Mouse (Mus musculus): Measurements from ENCODE around the gene Trib2. TPM values are rescaled to one million over a fixed set of nuclear protein-coding genes. Genes with fewer than 3 reads are reported as not detected.

Trib2 gene
- total and polyA plus RNA-seq, 2 experiments: 0.81 to 2.2 TPM

- Histone ChIP-seq H3K4me1 (ENCODE audit: control insufficient read depth, insufficient read depth, low read length) (peaks cover 7% of the 10 kb centered on the region; the same call in 1 of the 2 replicates), H3K9ac (ENCODE audit: low read depth, low read length) (no peak overlapping the region), H3K27ac (replicated peaks; ENCODE audit: insufficient read depth, low read depth, low read length) (peak overlapping the region; percentile 18; the same call in 1 of the 2 replicates), H3K27me3 (ENCODE audit: control insufficient read depth, insufficient read depth, low read length) (no peaks in the 10 kb centered on the region), H3K36me3 (ENCODE audit: control insufficient read depth, insufficient read depth, low read length) (no peaks in the 10 kb centered on the region), H3K79me2 (ENCODE audit: control insufficient read depth, insufficient read depth, low read length) (no peaks in the 10 kb centered on the region), H3K4me3 (ENCODE audit: insufficient read depth, low read depth, low read length) (no peak overlapping the region)
- WGBS: 78% methylated on average over 9 of the region's 9 CpGs
- no peak for DNase-seq (ENCODE audit: extremely low read depth, low read depth, low spot score)
- no peak for TF ChIP-seq POLR2A (IDR thresholded peaks at IDR 0.05; ENCODE audit: extremely low read depth, insufficient read depth, low read length)
- TF ChIP-seq CTCF (IDR thresholded peaks at IDR 0.05; ENCODE audit: low read depth, low read length): no peak
Measured at GRCm38 (mm10) chr12:15800914-15801570, 15.7 kb downstream of the Trib2 start.

- Histone ChIP-seq H3K36me3 (ENCODE audit: control insufficient read depth, insufficient read depth, low read length) (no peaks in the 10 kb centered on the region), H3K27ac (replicated peaks; ENCODE audit: insufficient read depth, low read depth, low read length) (peak overlapping the region; percentile 18; the same call in 1 of the 2 replicates), H3K9ac (ENCODE audit: low read depth, low read length) (no peak overlapping the region), H3K4me1 (ENCODE audit: control insufficient read depth, insufficient read depth, low read length) (peaks cover 7% of the 10 kb centered on the region; the same call in 1 of the 2 replicates), H3K4me3 (ENCODE audit: insufficient read depth, low read depth, low read length) (no peak overlapping the region), H3K27me3 (ENCODE audit: control insufficient read depth, insufficient read depth, low read length) (no peaks in the 10 kb centered on the region), H3K79me2 (ENCODE audit: control insufficient read depth, insufficient read depth, low read length) (no peaks in the 10 kb centered on the region)
- peak; percentile 21 for DNase-seq (ENCODE audit: extremely low read depth, low read depth, low spot score)
- WGBS: 70% methylated on average over 4 of the region's 4 CpGs
- TF ChIP-seq POLR2A (IDR thresholded peaks at IDR 0.05; ENCODE audit: extremely low read depth, insufficient read depth, low read length): no peak
- TF ChIP-seq CTCF (IDR thresholded peaks at IDR 0.05; ENCODE audit: low read depth, low read length): no peak
Measured at GRCm38 (mm10) chr12:15800196-15800913, 16.4 kb downstream of the Trib2 start.

GRCm38 (mm10) chr12:15798019-15798418 lies 18.7 kb downstream of the Trib2 start:
- 56% methylated on average over 7 of the region's 7 CpGs for WGBS
- no peaks in the 10 kb centered on the region for H3K79me2 ChIP-seq (ENCODE audit: control insufficient read depth, insufficient read depth, low read length)
- TF ChIP-seq POLR2A (IDR thresholded peaks at IDR 0.05; ENCODE audit: extremely low read depth, insufficient read depth, low read length) (no peak), CTCF (IDR thresholded peaks at IDR 0.05; ENCODE audit: low read depth, low read length) (no peak)
- no peak overlapping the region for H3K27ac ChIP-seq (replicated peaks; ENCODE audit: insufficient read depth, low read depth, low read length)
- peak; percentile 56 for DNase-seq (ENCODE audit: extremely low read depth, low read depth, low spot score)
- H3K4me1 ChIP-seq (ENCODE audit: control insufficient read depth, insufficient read depth, low read length): peaks cover 2% of the 10 kb centered on the region; the same call in 1 of the 2 replicates
- no peaks in the 10 kb centered on the region for H3K36me3 ChIP-seq (ENCODE audit: control insufficient read depth, insufficient read depth, low read length)
- H3K4me3 ChIP-seq (ENCODE audit: insufficient read depth, low read depth, low read length): no peak overlapping the region
- H3K9ac ChIP-seq (ENCODE audit: low read depth, low read length): no peak overlapping the region
- H3K27me3 ChIP-seq (ENCODE audit: control insufficient read depth, insufficient read depth, low read length): no peaks in the 10 kb centered on the region

GRCm38 (mm10) chr12:15795886-15796285 lies 20.8 kb downstream of the Trib2 start:
- peaks cover 2% of the 10 kb centered on the region; the same call in 1 of the 2 replicates for H3K4me1 ChIP-seq (ENCODE audit: control insufficient read depth, insufficient read depth, low read length)
- no peak for DNase-seq (ENCODE audit: extremely low read depth, low read depth, low spot score)

GRCm38 (mm10) chr12:15793336-15793735 lies 23.4 kb downstream of the Trib2 start:
- Histone ChIP-seq H3K27me3 (ENCODE audit: control insufficient read depth, insufficient read depth, low read length) (no peaks in the 10 kb centered on the region), H3K4me1 (ENCODE audit: control insufficient read depth, insufficient read depth, low read length) (peaks cover 2% of the 10 kb centered on the region; the same call in 1 of the 2 replicates), H3K4me3 (ENCODE audit: insufficient read depth, low read depth, low read length) (no peak overlapping the region), H3K79me2 (ENCODE audit: control insufficient read depth, insufficient read depth, low read length) (no peaks in the 10 kb centered on the region), H3K36me3 (ENCODE audit: control insufficient read depth, insufficient read depth, low read length) (no peaks in the 10 kb centered on the region), H3K27ac (replicated peaks; ENCODE audit: insufficient read depth, low read depth, low read length) (no peak overlapping the region), H3K9ac (ENCODE audit: low read depth, low read length) (no peak overlapping the region)
- no peak for TF ChIP-seq POLR2A (IDR thresholded peaks at IDR 0.05; ENCODE audit: extremely low read depth, insufficient read depth, low read length)
- TF ChIP-seq CTCF (IDR thresholded peaks at IDR 0.05; ENCODE audit: low read depth, low read length): no peak
- DNase-seq (ENCODE audit: extremely low read depth, low read depth, low spot score): no peak
- WGBS: 94% methylated on average over 8 of the region's 8 CpGs

More at GRCm38 (mm10) chr12:15795886-15796285, 20.8 kb downstream of the Trib2 start:
- Histone ChIP-seq H3K9ac (ENCODE audit: low read depth, low read length) (no peak overlapping the region), H3K27ac (replicated peaks; ENCODE audit: insufficient read depth, low read depth, low read length) (no peak overlapping the region), H3K27me3 (ENCODE audit: control insufficient read depth, insufficient read depth, low read length) (no peaks in the 10 kb centered on the region), H3K36me3 (ENCODE audit: control insufficient read depth, insufficient read depth, low read length) (no peaks in the 10 kb centered on the region), H3K4me3 (ENCODE audit: insufficient read depth, low read depth, low read length) (no peak overlapping the region), H3K79me2 (ENCODE audit: control insufficient read depth, insufficient read depth, low read length) (no peaks in the 10 kb centered on the region)
- 92% methylated on average over 3 of the region's 3 CpGs for WGBS
- no peak for TF ChIP-seq POLR2A (IDR thresholded peaks at IDR 0.05; ENCODE audit: extremely low read depth, insufficient read depth, low read length)
- TF ChIP-seq CTCF (IDR thresholded peaks at IDR 0.05; ENCODE audit: low read depth, low read length): no peak

Measured in liver, adult 2 months (tissue).